Mouse (Mus musculus) G1E (cell line): ENCODE measurements at regions not wholly inside any gene's neighbourhood (a gene's known extent, or its start where the extent isn't known, plus 50 kb on each side); places are given as distances from the start of the nearest gene placed in this dataset.

Source experiments
- ATAC-seq: 2 replicates; pipeline ENCODE4 v1.8.0; 2016; ENCODE audit warnings: mild to moderate bottlenecking; ENCODE audit not compliant: insufficient number of reproducible peaks, poor library complexity, low FRiP score, severe bottlenecking; ENCODE audit errors: extremely low read depth
- DNase-seq: peaks from one replicate; pipeline ENCODE4 v3.0.0; 2012; ENCODE audit warnings: low spot score
- H3K27me3 ChIP-seq: 2 replicates; pipeline ENCODE4 v1.6.1; 2012; ENCODE audit warnings: mild to moderate bottlenecking, low read length, inconsistent platforms; ENCODE audit not compliant: insufficient read depth
- H3K36me3 ChIP-seq: replicated peaks from 2 replicates; pipeline ENCODE3; 2012; ENCODE audit warnings: mild to moderate bottlenecking, inconsistent platforms
- H3K4me1 ChIP-seq: 2 replicates; pipeline ENCODE4 v1.6.1; 2012; ENCODE audit warnings: low read depth, low read length, inconsistent platforms, mixed read lengths; ENCODE audit not compliant: insufficient read depth
- H3K4me3 ChIP-seq: 2 replicates; pipeline ENCODE4 v1.5.1; 2012; ENCODE audit warnings: low read depth, mild to moderate bottlenecking, inconsistent platforms, low read length, moderate library complexity, mixed read lengths
- H3K9me3 ChIP-seq: replicated peaks from 2 replicates; pipeline ENCODE4 v1.6.1; 2012; ENCODE audit warnings: inconsistent platforms
- CTCF ChIP-seq: IDR thresholded peaks from 2 replicates; pipeline ENCODE4 v1.5.1; 2012; ENCODE audit warnings: low read depth, low read length, inconsistent platforms, mixed read lengths
- GATA1 ChIP-seq: IDR thresholded peaks from 2 replicates; pipeline ENCODE4 v1.6.1; 2012; ENCODE audit warnings: borderline replicate concordance, low read length, inconsistent platforms, mixed read lengths
- GATA2 ChIP-seq: IDR thresholded peaks from 2 replicates; pipeline ENCODE4 v1.6.1; 2012; ENCODE audit warnings: low read depth, low read length, inconsistent platforms, borderline replicate concordance
- POLR2AphosphoS5 ChIP-seq: IDR thresholded peaks from 2 replicates; pipeline ENCODE4 v1.6.1; 2012; ENCODE audit warnings: low read depth, low read length, inconsistent platforms; ENCODE audit not compliant: insufficient replicate concordance
- TAL1 ChIP-seq: conservative IDR thresholded peaks from 2 replicates; pipeline ENCODE4 v1.6.1; 2012; ENCODE audit warnings: low read depth, low read length, inconsistent platforms, mixed read lengths

DNA sequence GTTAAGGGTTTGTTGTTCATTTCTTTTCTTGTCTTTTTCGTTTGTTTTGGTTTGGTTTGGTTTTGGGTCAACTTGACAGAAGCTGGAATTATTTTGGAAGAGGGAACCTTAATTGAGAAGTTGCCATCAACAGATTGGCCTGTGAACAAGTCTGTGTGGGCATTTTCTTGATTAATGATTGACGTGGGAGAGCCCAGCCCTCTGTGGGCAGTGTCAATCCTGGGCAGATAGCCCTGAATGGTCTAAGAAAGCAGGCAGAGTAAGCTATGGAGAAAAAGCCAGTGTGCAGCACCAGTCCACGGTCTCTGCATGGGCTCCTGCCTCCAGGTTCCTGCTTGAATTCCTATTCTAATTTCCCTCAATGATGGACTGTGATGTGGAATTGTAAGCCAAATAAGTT, 1031.4 kb downstream of the 9330182O14Rik start:
- no peak for TF ChIP-seq TAL1
- TF ChIP-seq CTCF = no peak
- no peak for TF ChIP-seq POLR2AphosphoS5
- no peak for TF ChIP-seq GATA2
- TF ChIP-seq GATA1 = no peak
- Histone ChIP-seq H3K9me3 (no peaks in the 10 kb centered on the region), H3K36me3 (no peaks in the 10 kb centered on the region), H3K27me3 (no peaks in the 10 kb centered on the region), H3K4me1 (no peaks in the 10 kb centered on the region), H3K4me3 (no peak overlapping the region)
- no peak for DNase-seq
- ATAC-seq = no peak

DNA sequence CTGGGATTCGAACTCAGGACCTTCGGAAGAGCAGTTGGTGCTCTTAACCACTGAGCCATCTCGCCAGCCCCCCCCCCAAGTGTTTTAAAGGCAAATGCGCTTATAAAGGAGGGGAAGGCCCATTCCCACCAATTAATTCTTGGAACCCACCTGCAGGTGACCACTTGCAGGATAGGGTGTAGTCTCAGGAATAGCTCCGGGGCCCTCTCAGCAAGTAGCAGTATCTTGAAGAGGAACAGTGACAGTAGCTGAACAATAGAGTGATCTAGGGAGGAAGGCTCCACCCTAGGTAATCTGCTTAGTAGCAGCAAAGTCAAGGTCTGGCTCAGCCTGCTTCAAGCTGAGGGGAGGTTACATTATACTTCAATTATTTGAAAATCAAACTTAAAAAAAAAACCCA, 1056.6 kb downstream of the 9330182O14Rik start:
- H3K36me3 ChIP-seq = no peaks in the 10 kb centered on the region
- H3K4me1 ChIP-seq = no peaks in the 10 kb centered on the region
- ATAC-seq = no peak
- no peaks in the 10 kb centered on the region for H3K27me3 ChIP-seq
- H3K9me3 ChIP-seq = no peaks in the 10 kb centered on the region
- no peak for DNase-seq
- TF ChIP-seq CTCF (no peak), TAL1 (no peak), POLR2AphosphoS5 (no peak), GATA1 (no peak), GATA2 (no peak)
- no peak overlapping the region for H3K4me3 ChIP-seq

DNA sequence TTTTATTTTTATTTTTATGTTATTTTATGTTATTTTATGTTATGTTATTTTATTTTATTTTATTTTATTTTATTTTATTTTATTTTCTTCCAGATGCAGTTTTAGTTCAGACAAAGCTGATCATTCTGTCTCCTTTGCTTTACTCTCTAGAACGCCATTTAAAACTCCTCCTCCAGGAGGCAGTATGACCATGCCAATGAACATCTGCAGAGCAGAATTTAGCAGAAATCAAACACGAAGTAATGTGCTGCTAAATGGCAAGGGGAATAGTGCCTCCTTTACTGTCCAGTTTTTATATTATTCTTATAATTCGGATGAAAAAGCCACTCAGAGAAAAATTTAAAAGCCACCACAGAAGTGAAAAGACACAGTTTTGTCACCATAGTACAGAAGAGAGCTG, 1059.1 kb downstream of the 9330182O14Rik start:
- no peaks in the 10 kb centered on the region for H3K27me3 ChIP-seq
- H3K9me3 ChIP-seq = no peaks in the 10 kb centered on the region
- H3K36me3 ChIP-seq = no peaks in the 10 kb centered on the region
- no peaks in the 10 kb centered on the region for H3K4me1 ChIP-seq
- H3K4me3 ChIP-seq = no peak overlapping the region
- TF ChIP-seq POLR2AphosphoS5 = no peak
- TF ChIP-seq GATA1 = no peak
- no peak for TF ChIP-seq CTCF
- TF ChIP-seq TAL1 = no peak
- TF ChIP-seq GATA2 = no peak
- DNase-seq (no peak), ATAC-seq (no peak)

DNA sequence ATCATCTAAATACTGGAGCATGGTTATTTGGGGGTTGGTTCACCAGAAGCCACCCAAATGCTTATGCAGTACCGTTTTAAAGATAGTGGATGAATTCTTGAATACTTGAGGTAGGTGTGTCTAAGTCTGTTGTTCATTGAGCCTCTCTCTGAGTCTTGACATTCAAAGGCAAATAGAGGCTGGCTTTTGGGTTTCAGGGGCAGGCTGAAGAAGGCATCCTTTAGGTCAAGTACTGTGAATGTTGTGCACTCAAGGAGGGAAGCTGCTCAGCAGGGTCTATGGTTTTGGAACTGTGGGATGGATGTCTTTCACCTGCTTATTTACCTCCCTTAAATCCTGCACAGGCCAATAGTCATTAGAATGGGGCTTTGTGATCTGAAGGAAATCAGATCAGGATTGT, 1089.6 kb downstream of the 9330182O14Rik start:
- peaks cover 4% of the 10 kb centered on the region; the same call in 1 of the 2 replicates for H3K27me3 ChIP-seq
- no peaks in the 10 kb centered on the region for H3K9me3 ChIP-seq
- DNase-seq (no peak), ATAC-seq (no peak)
- no peaks in the 10 kb centered on the region for H3K4me1 ChIP-seq
- TF ChIP-seq GATA1 (no peak), GATA2 (no peak), CTCF (no peak), POLR2AphosphoS5 (no peak), TAL1 (no peak)
- no peak overlapping the region for H3K4me3 ChIP-seq
- H3K36me3 ChIP-seq = no peaks in the 10 kb centered on the region

DNA sequence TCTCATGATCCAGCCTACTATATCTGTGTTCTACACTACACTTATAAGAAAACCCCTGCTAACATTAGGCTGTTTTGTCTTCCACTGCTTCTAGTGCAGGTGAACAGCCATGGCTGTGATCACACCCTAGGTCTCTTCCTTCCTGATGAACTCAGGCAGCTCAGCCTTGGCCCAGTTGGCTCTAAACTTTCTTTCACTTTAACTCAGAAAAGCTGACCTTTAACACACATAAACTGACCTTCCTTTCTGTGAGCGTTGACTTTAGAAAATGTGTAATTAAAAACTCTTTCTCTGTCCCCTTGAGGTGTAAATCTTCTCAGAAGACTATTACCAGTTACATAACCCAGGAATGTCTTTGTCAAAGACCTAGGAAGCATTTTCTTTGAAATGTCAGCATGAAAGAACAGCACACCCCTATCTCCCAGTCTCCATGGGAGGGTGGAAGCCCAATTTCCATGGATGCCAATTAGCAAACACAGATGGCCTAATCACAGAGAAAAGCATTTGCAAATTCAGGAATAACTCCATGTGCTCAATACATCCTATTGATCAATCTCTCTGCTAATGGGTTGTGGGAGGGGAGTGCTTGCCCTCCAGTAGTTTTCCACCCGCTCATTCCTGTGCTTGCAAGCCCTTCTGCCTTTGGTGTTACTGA, 1098.4 kb downstream of the 9330182O14Rik start:
- TF ChIP-seq POLR2AphosphoS5 (no peak), GATA2 (no peak), CTCF (no peak), GATA1 (no peak), TAL1 (no peak)

More for the DNA sequence above, 1098.4 kb downstream of the 9330182O14Rik start:
- DNase-seq (no peak), ATAC-seq (no peak)
- Histone ChIP-seq H3K4me1 (no peaks in the 10 kb centered on the region), H3K9me3 (no peaks in the 10 kb centered on the region), H3K4me3 (no peak overlapping the region), H3K27me3 (no peaks in the 10 kb centered on the region), H3K36me3 (no peaks in the 10 kb centered on the region)
